Mouse (Mus musculus): ENCODE data around the gene Mcam. TPM values are rescaled to one million over a fixed set of nuclear protein-coding genes. Genes with fewer than 3 reads are reported as not detected.
A peak's percentile ranks its signal among the peaks of the same experiment; 100 is the strongest.

The Mcam gene
- total and polyA plus RNA-seq, 3 experiments = 0.15 to 0.88 TPM; not detected in 1

GRCm38 (mm10) chr9:44125546-44126428 lies 8.5 kb upstream of the Mcam start (continued):
- TF ChIP-seq NRF1 (IDR thresholded peaks at IDR 0.05; ENCODE audit: insufficient read depth, low read depth, low read length, poor library complexity, severe bottlenecking) (no peak), GATA1 (IDR thresholded peaks at IDR 0.05; ENCODE audit: low read depth, low read length) (no peak), POLR2AphosphoS5 (IDR thresholded peaks at IDR 0.05; ENCODE audit: borderline replicate concordance, low read depth, low read length) (no peak), EP300 (IDR thresholded peaks at IDR 0.05; ENCODE audit: low read depth in 1 of 2, low read length in 2 of 2) (no peak), HCFC1 (IDR thresholded peaks at IDR 0.05; ENCODE audit: low read depth, low read length) (no peak), BHLHE40 (IDR thresholded peaks at IDR 0.05; ENCODE audit: borderline replicate concordance, low read depth, low read length) (peak; percentile 39; the same call in 1 of the 2 replicates), TAL1 (IDR thresholded peaks at IDR 0.05; ENCODE audit: low read length) (no peak), ETS1 (IDR thresholded peaks at IDR 0.05; ENCODE audit: low read depth, low read length) (no peak)

- peaks cover 0 to 2% of the 10 kb centered on the region in 2 experiments; a peak in 1 of 4 replicates for H3K36me3 ChIP-seq (ENCODE audit: control insufficient read depth in 1 of 2, insufficient read depth in 2 of 2, low read length in 2 of 2)
- no peak for TF ChIP-seq SIN3A (IDR thresholded peaks at IDR 0.05; ENCODE audit: low read length)
- TF ChIP-seq TBP (IDR thresholded peaks at IDR 0.05; ENCODE audit: low read depth, low read length) = 0 out of 2 replicates have a peak, but pooled peaks have one; percentile 32
- TF ChIP-seq USF1 (IDR thresholded peaks at IDR 0.05; ENCODE audit: low read depth, low read length) = no peak
- TF ChIP-seq MYC (IDR thresholded peaks at IDR 0.05; ENCODE audit: low read depth, low read length) = no peak
- no peak for DNase-seq (ENCODE audit: low read depth, low spot score)
- H3K4me1 ChIP-seq (ENCODE audit: control insufficient read depth in 1 of 2, insufficient read depth in 2 of 2, low read length in 2 of 2) = peaks cover 0 to 6% of the 10 kb centered on the region in 2 experiments; a peak in 1 of 4 replicates
- no peaks in the 10 kb centered on the region for H3K9me3 ChIP-seq (replicated peaks; ENCODE audit: insufficient read depth, low read length)
- H3K9ac ChIP-seq (ENCODE audit: control insufficient read depth, low read depth, low read length, poor library complexity, severe bottlenecking) = no peak overlapping the region
- H3K27ac ChIP-seq (ENCODE audit: control insufficient read depth, low read depth, low read length) = no peak overlapping the region
- H3K27me3 ChIP-seq (ENCODE audit: control insufficient read depth in 1 of 2, insufficient read depth in 2 of 2, low read length in 2 of 2) = no peaks in the 10 kb centered on the region; a peak in 1 of 4 replicates
- H3K4me3 ChIP-seq (ENCODE audit: control insufficient read depth in 1 of 2, insufficient read depth in 1 of 2, low read depth in 2 of 2, low read length in 2 of 2) = no peak overlapping the region
- no peaks in the 10 kb centered on the region for H3K79me2 ChIP-seq (ENCODE audit: control insufficient read depth, insufficient read depth, low read length, poor library complexity)
Measured at GRCm38 (mm10) chr9:44126746-44127145, 7.5 kb upstream of the Mcam start.

- 0 out of 2 replicates have a peak, but pooled peaks have one; percentile 42 for TF ChIP-seq ZNF384 (IDR thresholded peaks at IDR 0.05; ENCODE audit: low read depth, low read length)
- TF ChIP-seq CHD2 (IDR thresholded peaks at IDR 0.05; ENCODE audit: low read length) = no peak
- Histone ChIP-seq H3K9me3 (replicated peaks; ENCODE audit: insufficient read depth, low read length) (no peaks in the 10 kb centered on the region), H3K27me3 (ENCODE audit: control insufficient read depth in 1 of 2, insufficient read depth in 2 of 2, low read length in 2 of 2) (peaks cover under 1 to 1% of the 10 kb centered on the region in 2 experiments; a peak in 3 of 4 replicates), H3K9ac (ENCODE audit: control insufficient read depth, low read depth, low read length, poor library complexity, severe bottlenecking) (no peak overlapping the region), H3K4me1 (ENCODE audit: control insufficient read depth in 1 of 2, insufficient read depth in 2 of 2, low read length in 2 of 2) (peaks cover 0 to 6% of the 10 kb centered on the region in 2 experiments; a peak in 1 of 4 replicates), H3K4me3 (ENCODE audit: control insufficient read depth in 1 of 2, insufficient read depth in 1 of 2, low read depth in 2 of 2, low read length in 2 of 2) (no peak overlapping the region), H3K79me2 (ENCODE audit: control insufficient read depth, insufficient read depth, low read length, poor library complexity) (no peaks in the 10 kb centered on the region), H3K36me3 (ENCODE audit: control insufficient read depth in 1 of 2, insufficient read depth in 2 of 2, low read length in 2 of 2) (peaks cover 0 to 2% of the 10 kb centered on the region in 2 experiments; a peak in 1 of 4 replicates), H3K27ac (ENCODE audit: control insufficient read depth, low read depth, low read length) (no peak overlapping the region)
- no peak for DNase-seq (ENCODE audit: low read depth, low spot score)
Measured at GRCm38 (mm10) chr9:44127351-44127801, 6.9 kb upstream of the Mcam start.
